25 mouse cellular contexts compared by ENCODE assay signal in the genomic region with DNA sequence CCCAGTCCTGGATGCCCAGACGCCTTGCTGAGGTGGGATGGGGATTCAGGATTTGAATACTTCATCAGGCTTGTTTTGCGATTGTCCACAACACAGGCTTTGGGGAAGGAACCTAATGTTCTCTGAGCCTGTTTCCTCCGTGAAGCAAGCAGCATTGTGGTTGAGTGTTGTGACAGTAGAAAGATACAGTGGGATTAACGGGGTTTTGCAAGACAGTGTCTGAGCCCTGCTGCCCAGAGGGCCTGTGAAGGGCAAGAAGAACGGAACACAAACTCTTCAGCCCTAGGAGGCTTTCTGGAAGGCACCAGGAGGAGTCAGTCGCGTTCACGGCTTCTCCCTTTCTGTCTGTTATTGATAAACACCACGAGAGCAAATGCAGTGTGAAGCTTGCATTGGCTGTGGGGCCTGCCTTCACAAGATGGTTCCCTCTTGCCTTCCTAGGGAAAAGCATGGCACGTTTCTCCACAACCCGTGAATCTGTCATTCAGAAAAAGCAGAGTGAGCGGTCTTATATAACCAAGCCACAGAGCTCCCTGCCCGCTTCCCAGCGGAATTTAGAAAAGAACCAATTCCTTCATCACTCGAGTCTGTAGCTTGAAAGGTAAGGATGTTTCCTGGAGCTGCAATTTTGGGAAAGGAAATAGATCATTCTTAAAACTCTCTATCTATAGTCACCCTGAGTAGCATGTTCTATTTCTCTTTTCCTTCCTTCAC.
A peak's percentile ranks its signal among the peaks of the same experiment; 100 is the strongest.
DNase-seq lines count a peak whose midpoint lies in the region; ATAC-seq lines count a peak whose summit lies in the region.
"Had no signal": no experiment of that assay in that cellular context is flagged by ENCODE, and none has a peak within 500 bp of the region (broad histone marks: within the 10 kb centered on the region; RNA-seq: fewer than 3 reads in every experiment).

No protein-coding gene starts in this region.

- peak; percentile 58 for ATAC-seq in frontal cortex, adult (ENCODE audit: low TSS enrichment)
- ATAC-seq in megakaryocyte, adult 5-6 weeks (ENCODE audit: poor library complexity, severe bottlenecking): peak; percentile 90
- ATAC-seq in midbrain, embryonic 15.5 days (replicated peaks): no peak
- ATAC-seq: CD4-positive, CD25-positive, alpha-beta regulatory T cell, adult 4 months; lung, postnatal 0 days; midbrain, embryonic 16.5 days had no signal

- H3K4me1 ChIP-seq in midbrain, embryonic 15.5 days: peaks cover 16% of the 10 kb centered on the region
- H3K4me1 ChIP-seq: heart, embryonic 15.5 days had no signal

- H3K9me3 ChIP-seq in midbrain, embryonic 15.5 days: no peaks in the 10 kb centered on the region
- H3K9me3 ChIP-seq: heart, embryonic 15.5 days; hindbrain, embryonic 12.5 days; midbrain, embryonic 10.5 days had no signal

- H3K27ac ChIP-seq in midbrain, embryonic 15.5 days: no peak overlapping the region
- H3K27ac ChIP-seq: heart, embryonic 15.5 days; hindbrain, embryonic 12.5 days; macrophage; midbrain, embryonic 10.5 days had no signal

- intact Hi-C loops in left cerebral cortex, postnatal 25 days (cut with DNase I): no loop called here
- intact Hi-C loops in left cerebral cortex, postnatal 36 days (cut with DNase I): no loop called here

- H3K4me3 ChIP-seq in midbrain, embryonic 15.5 days: no peak overlapping the region
- H3K4me3 ChIP-seq: heart, embryonic 15.5 days; hindbrain, embryonic 12.5 days; midbrain, embryonic 10.5 days had no signal

- H3K27me3 ChIP-seq in midbrain, embryonic 15.5 days (replicated peaks): no peaks in the 10 kb centered on the region
- H3K27me3 ChIP-seq: heart, embryonic 15.5 days; hindbrain, embryonic 12.5 days had no signal

- H3K9ac ChIP-seq in midbrain, embryonic 15.5 days: no peak overlapping the region
- H3K9ac ChIP-seq: heart, embryonic 15.5 days; hindbrain, embryonic 12.5 days had no signal

- WGBS in midbrain, embryonic 15.5 days: 77% methylated on average over 15 of the region's 15 CpGs

- no peak overlapping the region for H3K4me2 ChIP-seq in midbrain, embryonic 15.5 days
- H3K4me2 ChIP-seq: heart, embryonic 15.5 days; hindbrain, embryonic 12.5 days had no signal

- no peaks in the 10 kb centered on the region for H3K36me3 ChIP-seq in midbrain, embryonic 15.5 days (replicated peaks)
- H3K36me3 ChIP-seq: heart, embryonic 15.5 days; hindbrain, embryonic 12.5 days; midbrain, embryonic 10.5 days had no signal

- no peak for DNase-seq in frontal cortex, postnatal 14 days (ENCODE audit: low spot score in 2 of 2)
- DNase-seq in left cerebral cortex, postnatal 25 days (ENCODE audit: low spot score in 2 of 2): peak; percentile 21 to 30
- no peak for DNase-seq in left cerebral cortex, postnatal 36 days (ENCODE audit: low spot score in 2 of 2)
- DNase-seq in brain, adult 2 months (ENCODE audit: low read depth, low spot score): peak; percentile 37
- DNase-seq in right cerebral cortex, postnatal 25 days: no peak
- DNase-seq: adrenal gland, postnatal 14 days; cerebellum, adult 2 months; cerebellum, postnatal 14 days; gastrocnemius, postnatal 36 days; kidney, adult 11 months; kidney, postnatal 25 days; lung, adult 18-20 months; spleen, adult 18-20 months; thymus, adult 2 months; thymus, postnatal 36 days had no signal

Comparison
In these comparisons a context has a peak if more than half of its experiments do, and no peak if none do; other contexts are left out.
1. DNase-seq: peak in left cerebral cortex, postnatal 25 days (2 of 2) and brain, adult 2 months (single experiment); none in frontal cortex, postnatal 14 days (0 of 2), left cerebral cortex, postnatal 36 days (0 of 2) and right cerebral cortex, postnatal 25 days (single experiment).